Comparison of ENCODE assay signal across 11 mouse cellular contexts in genomic region chr3:37063406-37063805, GRCm38 (mm10). TPM values are rescaled to one million over a fixed set of nuclear protein-coding genes. Genes with fewer than 3 reads are reported as not detected.
DNase-seq lines count a peak whose midpoint lies in the region; ATAC-seq and TF ChIP-seq lines count a peak whose summit lies in the region.
"Had no signal": no experiment of that assay in that cellular context is flagged by ENCODE, and none has a peak within 500 bp of the region (broad histone marks: within the 10 kb centered on the region; RNA-seq: fewer than 3 reads in every experiment).

Gene Adad1, plus strand, starts transcription at chr3:37063527.

- ATAC-seq in lung, postnatal 0 days, result 0 out of 2 replicates have a peak, but pooled peaks have one; percentile 21
- ATAC-seq in hindbrain, embryonic 11.5 days (ENCODE audit: low FRiP score), result no peak
- ATAC-seq in liver, embryonic 14.5 days (ENCODE audit: insufficient read depth), result no peak

- DNase-seq in lung, postnatal 0 days (ENCODE audit: low spot score), result no peak
- DNase-seq in lung, postnatal 14 days, result no peak
- peak; percentile 5 for DNase-seq in hindbrain, embryonic 11.5 days (ENCODE audit: low spot score)
- no peak for DNase-seq in liver, embryonic 14.5 days (ENCODE audit: low read depth in 3 of 3, low spot score in 3 of 3)
- DNase-seq in testis, postnatal 10 days (ENCODE audit: low spot score), result peak; percentile 59
- no peak for DNase-seq in layer of hippocampus, adult 2 months (ENCODE audit: low spot score in 2 of 2)
- no peak for DNase-seq in gastrocnemius, postnatal 25 days
- no peak for DNase-seq in layer of hippocampus, postnatal 36 days
- DNase-seq: adrenal gland, postnatal 10 days; thymus, postnatal 36 days had no signal

- no peak within 1 kb of the TSS for H3K27ac ChIP-seq in lung, postnatal 0 days (ENCODE audit: low read length)
- H3K27ac ChIP-seq in hindbrain, embryonic 11.5 days (ENCODE audit: low read depth, low read length), result no peak within 1 kb of the TSS
- no peak within 1 kb of the TSS for H3K27ac ChIP-seq in liver, embryonic 14.5 days
- no peak within 1 kb of the TSS for H3K27ac ChIP-seq in layer of hippocampus, adult 2 months

- H3K4me1 ChIP-seq in lung, postnatal 0 days (ENCODE audit: insufficient read depth, low read depth, low read length), result no peaks in the 10 kb centered on the region
- no peaks in the 10 kb centered on the region for H3K4me1 ChIP-seq in hindbrain, embryonic 11.5 days (replicated peaks; ENCODE audit: control insufficient read depth, insufficient read depth, low read length)
- H3K4me1 ChIP-seq in liver, embryonic 14.5 days (replicated peaks; ENCODE audit: control insufficient read depth in 2 of 2, insufficient read depth in 2 of 2, low read length in 1 of 2), result no peaks in the 10 kb centered on the region
- H3K4me1 ChIP-seq: megakaryocyte, embryonic 14.5 days had no signal

- peak within 1 kb of the TSS; percentile 33 for H3K4me2 ChIP-seq in lung, postnatal 0 days (replicated peaks; ENCODE audit: low read depth, low read length)
- H3K4me2 ChIP-seq in hindbrain, embryonic 11.5 days (replicated peaks; ENCODE audit: low read depth, low read length), result peak within 1 kb of the TSS; percentile 25
- H3K4me2 ChIP-seq in liver, embryonic 14.5 days (ENCODE audit: low read depth), result peak within 1 kb of the TSS; percentile 28

- TF ChIP-seq CTCF in lung, postnatal 0 days (IDR thresholded peaks at IDR 0.05), result no peak
- TF ChIP-seq CTCF in liver, embryonic 14.5 days (IDR thresholded peaks at IDR 0.05; ENCODE audit: low read depth), result no peak
- no peak for TF ChIP-seq CTCF in layer of hippocampus, adult 2 months (conservative IDR thresholded peaks at IDR 0.05)

- 62% methylated on average over 24 of the region's 39 CpGs for WGBS in lung, postnatal 0 days
- WGBS in hindbrain, embryonic 11.5 days, result 46% methylated on average over 38 of the region's 39 CpGs
- WGBS in liver, embryonic 14.5 days (ENCODE audit: insufficient replicate concordance), result 62% methylated on average over 39 of the region's 39 CpGs

- H3K4me3 ChIP-seq in lung, postnatal 0 days (ENCODE audit: low read depth, low read length), result peak within 1 kb of the TSS; percentile 8; the same call in 1 of the 2 replicates
- no peak within 1 kb of the TSS for H3K4me3 ChIP-seq in hindbrain, embryonic 11.5 days (ENCODE audit: low read depth, low read length)
- H3K4me3 ChIP-seq in liver, embryonic 14.5 days (ENCODE audit: insufficient read depth in 1 of 2, low read depth in 2 of 2, low read length in 2 of 2), result no peak within 1 kb of the TSS
- no peak within 1 kb of the TSS for H3K4me3 ChIP-seq in layer of hippocampus, adult 2 months
- H3K4me3 ChIP-seq: megakaryocyte, embryonic 14.5 days had no signal

- no peaks in the 10 kb centered on the region for H3K27me3 ChIP-seq in lung, postnatal 0 days (replicated peaks; ENCODE audit: insufficient read depth, low read length)
- H3K27me3 ChIP-seq in hindbrain, embryonic 11.5 days (ENCODE audit: control insufficient read depth, insufficient read depth, low read length), result no peaks in the 10 kb centered on the region
- H3K27me3 ChIP-seq in liver, embryonic 14.5 days (ENCODE audit: control insufficient read depth, insufficient read depth, low read length), result no peaks in the 10 kb centered on the region
- H3K27me3 ChIP-seq: megakaryocyte, embryonic 14.5 days had no signal

- H3K36me3 ChIP-seq in lung, postnatal 0 days (ENCODE audit: insufficient read depth, low read length), result no peaks in the 10 kb centered on the region
- no peaks in the 10 kb centered on the region for H3K36me3 ChIP-seq in hindbrain, embryonic 11.5 days (ENCODE audit: control insufficient read depth, insufficient read depth, low read length)
- H3K36me3 ChIP-seq in liver, embryonic 14.5 days (replicated peaks; ENCODE audit: control insufficient read depth, insufficient read depth, low read depth), result no peaks in the 10 kb centered on the region

- TF ChIP-seq EP300 in lung, postnatal 0 days (IDR thresholded peaks at IDR 0.05), result no peak
- TF ChIP-seq EP300 in liver, embryonic 14.5 days (IDR thresholded peaks at IDR 0.05; ENCODE audit: low read depth), result no peak

- H3K9me3 ChIP-seq in lung, postnatal 0 days (ENCODE audit: low read length), result no peaks in the 10 kb centered on the region
- H3K9me3 ChIP-seq in hindbrain, embryonic 11.5 days (ENCODE audit: control insufficient read depth, low read length), result peaks cover 3% of the 10 kb centered on the region; the same call in 1 of the 2 replicates
- no peaks in the 10 kb centered on the region for H3K9me3 ChIP-seq in liver, embryonic 14.5 days (ENCODE audit: control insufficient read depth, low read length)

- no peak within 1 kb of the TSS for H3K9ac ChIP-seq in lung, postnatal 0 days (replicated peaks; ENCODE audit: low read depth)
- H3K9ac ChIP-seq in hindbrain, embryonic 11.5 days (ENCODE audit: low read depth, low read length), result no peak within 1 kb of the TSS
- no peak within 1 kb of the TSS for H3K9ac ChIP-seq in liver, embryonic 14.5 days (replicated peaks)

RNA-seq across cellular contexts. Expression of gene Adad1, which starts in this region (rescaled TPM):
- not detected in 2 replicates for polyA plus RNA-seq in lung, postnatal 0 days (2015; fragmentation: Nextera tagmentation; extraction: Ambion mirVana)
- polyA plus RNA-seq in hindbrain, embryonic 11.5 days (2014; fragmentation: Nextera tagmentation; extraction: Ambion mirVana), result 0.27 and 0.54 TPM in 2 replicates
- polyA plus RNA-seq in liver, embryonic 14.5 days (2012; rRNA removed), result 0.07 TPM in 1 of 2 replicates, not detected in the other
- 0.39 TPM in 1 of 2 replicates, not detected in the other for polyA plus RNA-seq in liver, embryonic 14.5 days (2014; fragmentation: Nextera tagmentation; extraction: Ambion mirVana)
- not detected for total RNA-seq in layer of hippocampus, adult 2 months (2021)
- not detected for total RNA-seq in gastrocnemius, postnatal 25 days (2021)
- not detected for total RNA-seq in layer of hippocampus, postnatal 36 days (2021)
- total RNA-seq: adrenal gland, postnatal 10 days had no signal

Comparison
In these comparisons a context has a peak if more than half of its experiments do, and no peak if none do; other contexts are left out.
1. Peak in ATAC-seq, H3K4me3 ChIP-seq and H3K4me2 ChIP-seq in lung, postnatal 0 days; RNA of the gene not detected or under 1 TPM.
2. Peak in DNase-seq and H3K4me2 ChIP-seq in hindbrain, embryonic 11.5 days; RNA of the gene not detected or under 1 TPM.